Mouse (Mus musculus) C3H10T1/2 (cell line): Measurements from ENCODE around the gene Flt3l. TPM values are rescaled to one million over a fixed set of nuclear protein-coding genes. Genes with fewer than 3 reads are reported as not detected.

Experiments used
- polyA plus RNA-seq, 2 experiments: library from polyadenylated mRNA; unstranded; fragments of >200 nt; fragmentation: generic; extraction: Trizol; gene quantifications; one replicate each; pipeline ENCODE4 v1.2.1; 2012; ENCODE audit warnings: missing spikeins in 2 of 2

Flt3l gene
- polyA plus RNA-seq: 10 to 100 TPM in 1 of 2 experiments, 1 to 10 TPM in 1; 2.1 to 23.0 TPM

DNA sequence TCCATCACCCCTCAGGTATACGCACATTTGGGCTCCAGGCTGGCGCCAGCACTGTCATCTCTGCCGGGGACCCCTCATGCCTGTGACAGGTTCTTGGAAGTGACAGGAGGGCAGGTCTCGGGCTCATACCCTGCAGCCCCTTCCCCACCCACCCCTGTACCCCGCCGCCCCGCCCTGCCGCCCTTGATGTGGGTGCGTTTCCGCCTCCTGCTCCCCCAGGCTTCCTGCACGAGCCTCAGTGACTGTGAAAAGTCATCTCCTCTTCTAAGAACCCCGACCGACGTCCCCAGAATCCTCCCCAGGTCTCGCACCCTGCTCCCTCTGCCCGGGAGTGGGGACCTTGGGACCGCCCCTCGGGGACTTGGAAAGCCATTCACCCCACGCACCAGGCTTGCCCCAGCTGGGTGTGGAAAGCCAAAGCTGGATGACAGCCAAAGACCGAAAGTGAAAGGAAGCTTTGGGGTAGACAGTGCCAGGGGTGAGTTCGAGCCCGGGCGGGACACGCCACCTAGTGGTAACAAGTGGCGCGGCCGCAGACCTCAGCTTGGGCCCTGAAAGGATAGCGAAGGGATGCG is at the start of gene Flt3l, which contains the start of gene Gm45713:
Gene Flt3l, minus strand, starts transcription at position 440 of the 575 bp plus-strand sequence.
Gene Gm45713, minus strand, starts transcription at position 239 of the 575 bp plus-strand sequence.

DNA sequence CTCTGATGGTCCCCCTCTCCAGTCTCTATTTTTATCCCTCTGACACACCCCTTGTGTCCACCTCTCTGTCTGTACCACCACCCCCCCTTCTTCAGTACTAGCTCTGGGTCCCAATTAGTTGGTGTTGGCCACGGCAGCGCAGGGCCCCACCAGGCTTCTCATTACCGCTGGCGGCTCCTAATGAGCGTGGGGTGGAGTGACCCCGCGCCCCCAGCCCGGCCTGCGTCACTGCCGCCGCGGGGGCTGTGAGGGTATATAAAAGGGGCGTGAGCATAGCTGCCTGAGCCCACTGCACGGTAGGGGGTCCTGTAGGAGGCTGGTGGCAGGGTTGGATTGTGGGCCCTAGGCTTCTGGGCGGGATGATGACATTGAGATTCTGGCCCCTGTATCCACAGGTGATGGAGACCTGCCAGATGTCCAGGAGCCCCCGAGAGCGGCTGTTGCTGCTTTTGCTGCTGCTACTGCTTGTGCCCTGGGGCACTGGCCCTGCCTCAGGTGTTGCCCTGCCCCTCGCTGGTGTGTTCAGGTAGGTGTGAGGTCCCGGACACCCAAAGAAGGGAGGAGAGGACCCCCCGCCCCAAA is 44.8 kb upstream of the Flt3l start, which contains the start of gene Pth2:
Gene Pth2, plus strand, starts transcription at position 100 of the 582 bp plus-strand sequence.

DNA sequence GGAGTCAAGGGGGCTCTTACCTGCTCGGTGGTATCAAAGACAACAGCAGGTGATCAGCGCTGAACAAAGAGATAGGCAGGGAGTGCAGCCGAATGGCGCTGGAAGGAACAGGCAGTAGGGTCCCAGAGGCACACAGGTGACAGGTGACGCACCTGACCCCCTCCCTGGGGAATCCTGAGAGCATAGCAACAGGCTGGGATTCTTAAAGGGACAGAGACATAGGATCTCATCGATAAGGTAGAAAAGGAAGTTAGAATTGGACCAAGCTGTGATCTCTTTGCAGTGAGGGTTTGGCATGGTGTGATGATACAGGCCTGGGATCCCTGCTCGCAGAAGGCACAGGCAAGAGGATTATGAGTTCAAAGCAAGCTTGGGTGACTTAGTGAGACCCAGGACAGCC is 43.2 kb upstream of the Flt3l start, which contains the start of gene Gfy:
Gene Gfy, minus strand, starts transcription at position 101 of the 400 bp plus-strand sequence.

DNA sequence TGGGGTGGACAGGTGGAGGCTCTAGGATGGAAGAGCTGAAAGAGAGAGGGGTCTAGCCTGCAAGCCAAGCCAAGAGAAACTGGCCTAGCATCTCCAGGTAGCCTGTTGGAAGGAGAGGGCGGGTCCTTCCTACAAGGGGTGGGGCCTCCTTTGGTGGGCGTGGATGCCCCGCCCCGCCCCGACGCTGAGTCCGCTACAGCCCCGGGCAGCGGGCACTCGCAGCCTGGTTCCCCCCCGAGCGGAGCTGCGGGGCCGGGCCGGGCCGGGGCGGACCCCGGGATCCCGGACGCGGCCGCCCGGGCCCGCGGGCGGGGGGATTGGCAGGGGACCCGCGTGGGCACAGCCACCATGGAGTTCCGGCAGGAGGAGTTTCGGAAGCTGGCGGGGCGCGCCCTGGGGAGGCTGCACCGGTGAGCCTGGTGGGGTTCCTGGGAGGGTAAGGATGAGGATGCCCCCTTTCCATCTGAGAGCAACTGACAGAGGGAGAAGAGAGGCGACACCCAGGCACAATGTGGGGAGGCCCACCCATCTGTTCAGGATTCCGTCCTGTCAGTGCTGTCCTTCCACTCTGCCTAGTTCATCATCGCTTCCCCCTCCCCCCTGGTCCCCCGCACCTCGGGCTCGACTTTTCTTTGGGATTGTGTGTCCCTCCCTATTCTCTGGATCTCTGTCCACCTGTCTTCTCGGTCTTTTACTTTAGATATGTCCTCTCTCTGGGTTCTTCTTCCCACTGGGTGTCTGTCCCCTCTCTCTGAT is 27.7 kb upstream of the Flt3l start, which contains the start of gene Slc17a7:
Gene Slc17a7, plus strand, starts transcription at position 215 of the 756 bp plus-strand sequence.

DNA sequence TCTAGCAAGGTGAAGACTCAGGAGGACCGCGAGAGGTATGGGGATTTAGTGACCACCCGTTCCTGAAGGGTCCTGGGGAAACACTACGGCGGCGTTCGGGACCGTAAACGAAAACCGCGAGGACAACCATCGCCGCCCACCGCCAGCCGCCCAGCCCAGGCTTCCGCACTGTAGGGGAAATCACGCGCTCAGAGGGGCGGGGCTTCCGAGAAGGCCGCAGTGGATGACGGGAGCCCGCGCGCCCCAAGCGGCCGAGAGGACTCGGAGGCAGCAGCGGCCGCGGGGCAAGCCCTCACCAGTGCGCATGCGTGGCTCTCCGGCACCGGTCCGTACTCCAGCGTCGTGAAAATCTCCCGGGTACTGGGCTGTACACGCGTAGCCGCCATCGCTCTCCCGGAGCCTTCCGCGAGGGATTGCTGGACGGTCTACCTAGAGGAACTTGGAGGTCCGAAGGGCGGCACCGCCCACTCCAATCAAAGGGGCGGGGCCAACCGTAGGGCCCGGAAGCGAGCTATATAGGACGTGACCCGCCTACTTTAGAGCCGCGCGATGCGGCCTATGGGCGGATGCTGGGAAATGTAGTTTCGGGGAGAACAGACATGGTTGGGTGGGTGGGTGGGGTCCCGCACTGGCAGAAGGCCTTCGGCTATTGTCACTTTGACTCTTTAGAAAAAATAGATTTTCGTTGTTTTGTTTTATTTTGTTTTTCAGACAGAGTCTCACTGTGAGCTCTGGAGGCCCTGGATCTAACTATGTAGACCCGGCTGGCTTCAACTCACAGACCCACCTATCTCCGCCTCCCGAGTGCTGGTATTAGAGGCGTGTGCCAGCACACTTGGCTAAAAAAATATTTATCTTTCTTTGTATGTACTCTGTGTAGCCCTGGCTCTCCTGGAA is 18.1 kb upstream of the Flt3l start, which contains the start of the genes Pih1d1 and Aldh16a1:
Gene Pih1d1, plus strand, starts transcription at position 208 of the 897 bp plus-strand sequence.
Gene Aldh16a1, minus strand, starts transcription at position 489 of the 897 bp plus-strand sequence.

DNA sequence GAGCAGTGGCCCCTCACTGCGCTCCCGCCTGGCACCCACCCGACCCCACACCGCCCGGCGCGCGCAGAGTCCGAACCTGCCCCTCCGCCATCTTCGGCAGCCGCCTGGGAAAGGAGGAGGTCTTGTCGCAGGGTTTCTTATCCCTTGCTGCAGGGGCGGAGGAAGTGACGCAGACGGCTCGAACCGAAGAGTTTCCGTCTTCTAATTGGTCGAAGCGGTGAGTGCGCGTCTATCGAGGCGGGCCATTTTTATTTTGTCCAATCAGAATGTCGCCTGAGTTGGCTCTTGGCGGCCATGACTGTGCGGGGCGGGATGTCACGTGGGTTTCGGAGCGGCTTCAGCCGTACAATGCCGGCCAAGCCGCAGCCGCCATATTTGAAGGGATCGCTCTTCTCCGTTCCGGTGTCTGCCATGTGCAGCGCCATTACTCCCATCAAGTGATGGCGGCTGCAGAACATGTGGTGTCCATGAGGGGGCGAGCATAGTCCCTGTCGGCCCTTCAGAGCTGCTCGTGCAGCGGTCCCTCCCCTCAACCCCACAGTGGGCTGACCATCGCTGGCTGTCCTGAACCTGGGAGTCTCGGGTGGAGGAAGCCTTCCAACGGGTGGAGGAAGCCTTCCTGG is 7.5 kb downstream of the Flt3l start, which contains the start of gene Rpl13a:
Gene Rpl13a, minus strand, starts transcription at position 138 of the 623 bp plus-strand sequence.

DNA sequence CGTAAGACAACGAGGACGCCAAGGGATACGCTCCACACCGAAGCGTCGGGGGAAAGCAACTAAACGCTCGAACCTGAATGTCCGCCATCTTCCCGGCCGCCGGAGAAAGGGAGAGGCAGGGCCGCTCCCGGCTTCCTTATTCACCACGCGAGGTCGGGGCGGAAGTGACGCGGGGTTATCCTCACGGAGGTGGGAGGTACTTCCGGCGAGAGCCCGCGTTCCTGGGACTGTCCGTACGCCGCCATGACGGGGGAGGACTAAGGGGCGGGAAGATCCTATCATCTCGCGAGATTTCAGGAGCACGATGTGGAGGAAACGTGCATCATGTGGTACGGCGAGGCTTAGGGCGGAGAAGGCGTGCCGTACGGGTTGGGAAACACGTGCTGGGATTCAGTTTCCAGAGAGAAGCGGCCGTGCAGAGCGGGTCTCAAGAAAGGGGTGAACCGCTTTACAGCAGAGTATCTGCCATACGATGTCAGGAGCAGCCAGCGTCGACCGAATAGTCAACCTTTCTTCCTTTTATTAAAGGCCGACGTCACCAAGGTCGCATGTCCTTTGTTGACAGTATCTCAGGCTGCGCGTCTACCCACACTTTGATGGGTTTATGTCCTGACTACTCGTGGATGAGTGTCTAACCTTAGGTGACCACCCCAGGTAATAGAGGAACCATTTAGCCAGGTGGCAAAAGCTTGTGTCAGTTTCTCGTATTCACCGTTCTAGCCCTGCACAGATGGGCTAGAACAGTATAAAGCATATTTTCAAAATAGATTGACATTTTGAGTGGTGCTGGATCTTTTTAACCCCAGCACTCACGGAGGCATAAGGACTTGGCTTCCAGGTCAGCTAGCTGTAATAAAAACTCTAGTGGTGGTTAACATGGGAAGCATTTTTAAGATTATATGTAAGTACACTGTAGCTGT is 11.7 kb downstream of the Flt3l start, which contains the start of gene Rps11:
Gene Rps11, minus strand, starts transcription at position 216 of the 920 bp plus-strand sequence.

DNA sequence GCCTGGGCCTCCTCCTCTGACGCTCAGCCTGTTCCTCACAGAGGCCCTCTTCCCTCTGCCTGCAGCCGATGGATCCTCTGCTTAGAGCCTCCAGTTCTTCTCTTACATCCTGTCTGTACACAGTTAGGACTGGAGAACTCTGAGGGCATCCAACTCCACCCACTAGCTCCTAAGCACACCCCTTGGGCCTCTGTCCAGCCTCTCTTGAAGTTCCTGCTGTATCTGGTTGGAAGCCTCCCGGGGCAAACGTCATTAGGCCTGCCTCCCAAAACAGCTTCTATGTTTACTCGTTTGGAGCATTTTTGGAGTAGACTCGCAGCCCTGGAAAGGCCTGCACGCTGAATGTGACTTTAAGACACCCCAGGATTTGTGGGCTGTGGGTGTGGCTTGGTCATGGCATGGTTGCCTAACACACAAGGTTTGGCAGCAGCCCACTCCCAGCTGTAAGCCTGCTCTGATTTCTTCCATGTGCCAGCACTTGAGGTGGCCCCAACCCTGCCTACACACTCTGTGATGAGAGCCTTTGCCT is 32.5 kb downstream of the Flt3l start, which contains the start of gene Fcgrt:
Gene Fcgrt, minus strand, starts transcription at position 200 of the 529 bp plus-strand sequence.

DNA sequence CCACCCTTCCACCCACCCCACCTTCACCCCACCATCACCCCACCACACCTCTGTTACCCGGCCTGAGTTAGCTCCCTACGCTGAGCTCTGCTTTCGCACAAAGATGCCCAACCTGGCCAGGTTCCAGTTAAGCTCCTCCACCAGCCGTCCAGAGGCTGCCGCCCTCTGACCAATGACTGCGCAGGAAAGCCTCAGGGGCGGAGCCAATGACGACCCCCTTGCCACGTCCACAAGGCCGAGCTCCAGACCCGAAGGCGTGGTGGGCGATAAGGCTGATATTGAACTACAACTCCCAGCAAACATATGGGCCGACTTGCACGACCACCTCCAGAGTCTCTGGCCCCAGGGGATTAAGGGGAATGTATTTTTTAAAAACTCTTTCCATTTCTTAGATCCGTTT is 44.2 kb downstream of the Flt3l start, which contains the start of gene Rcn3:
Gene Rcn3, minus strand, starts transcription at position 174 of the 400 bp plus-strand sequence.

Other genes with a start within 250 kb of the Flt3l start
- 10 to 100 TPM; 52.4 to 67.0 TPM for gene Med25, start 243.7 kb downstream of the Flt3l start, polyA plus RNA-seq
- 10 to 100 TPM; 12.7 to 23.2 TPM for gene Fuz, start 240.4 kb downstream of the Flt3l start, polyA plus RNA-seq
- 10 to 100 TPM; 68.5 to 88.3 TPM for gene Ap2a1, start 206.9 kb downstream of the Flt3l start, polyA plus RNA-seq
- gene Tsks, start 193.2 kb downstream of the Flt3l start, polyA plus RNA-seq: under 1 TPM in 1 of 2 experiments, not detected in 1; 0.28 TPM
- gene Cpt1c, start 161.6 kb downstream of the Flt3l start, polyA plus RNA-seq: 10 to 100 TPM; 18.8 to 57.8 TPM
- 100 to 1,000 TPM; 400 to 521 TPM for gene Prmt1, start 149.9 kb downstream of the Flt3l start, polyA plus RNA-seq
- 10 to 100 TPM; 48.6 to 59.4 TPM for gene Irf3, start 138.8 kb downstream of the Flt3l start, polyA plus RNA-seq
- 10 to 100 TPM in 1 of 2 experiments, 1 to 10 TPM in 1; 7.7 to 25.0 TPM for gene Bcl2l12, start 137.7 kb downstream of the Flt3l start, polyA plus RNA-seq
- gene Scaf1, start 120.1 kb downstream of the Flt3l start, polyA plus RNA-seq: 10 to 100 TPM; 40.4 to 82.2 TPM
- 100 to 1,000 TPM; 124 to 245 TPM for gene Rras, start 118.5 kb downstream of the Flt3l start, polyA plus RNA-seq
- 10 to 100 TPM; 15.5 to 50.5 TPM for gene Prr12, start 83.6 kb downstream of the Flt3l start, polyA plus RNA-seq
- 10 to 100 TPM; 70.7 to 93.8 TPM for gene Nosip, start 74.0 kb downstream of the Flt3l start, polyA plus RNA-seq
- 10 to 100 TPM; 15.9 to 50.5 TPM for gene Prrg2, start 73.8 kb downstream of the Flt3l start, polyA plus RNA-seq
- 100 to 1,000 TPM in 1 of 2 experiments, 10 to 100 TPM in 1; 38.2 to 683 TPM for gene Rcn3, start 44.2 kb downstream of the Flt3l start, polyA plus RNA-seq
- 100 to 1,000 TPM in 1 of 2 experiments, 10 to 100 TPM in 1; 35.9 to 373 TPM for gene Fcgrt, start 32.6 kb downstream of the Flt3l start, polyA plus RNA-seq
- gene Rps11, start 12.0 kb downstream of the Flt3l start, polyA plus RNA-seq: 1,000 to 10,000 TPM; 3,371 to 8,325 TPM
- over 10,000 TPM in 1 of 2 experiments, 1,000 to 10,000 TPM in 1; 5,910 to 13,875 TPM for gene Rpl13a, start 7.7 kb downstream of the Flt3l start, polyA plus RNA-seq
- gene Gm45713, start 201 bp downstream of the Flt3l start, polyA plus RNA-seq: 1 to 10 TPM; 2.2 to 3.0 TPM
- 100 to 1,000 TPM; 244 to 448 TPM for gene Pih1d1, start 17.9 kb upstream of the Flt3l start, polyA plus RNA-seq
- gene Aldh16a1, start 18.2 kb upstream of the Flt3l start, polyA plus RNA-seq: 100 to 1,000 TPM in 1 of 2 experiments, 10 to 100 TPM in 1; 58.8 to 137 TPM
- under 1 TPM; 0.04 to 0.18 TPM for gene Slc17a7, start 27.5 kb upstream of the Flt3l start, polyA plus RNA-seq
- under 1 TPM; 0.04 to 0.48 TPM for gene Gfy, start 43.1 kb upstream of the Flt3l start, polyA plus RNA-seq
- gene Pth2, start 44.6 kb upstream of the Flt3l start, polyA plus RNA-seq: not detected
- 1 to 10 TPM in 1 of 2 experiments, under 1 TPM in 1; 0.71 to 4.3 TPM for gene Ccdc155, start 68.5 kb upstream of the Flt3l start, polyA plus RNA-seq
- under 1 TPM in 1 of 2 experiments, not detected in 1; 0.15 TPM for gene Dkkl1, start 75.7 kb upstream of the Flt3l start, polyA plus RNA-seq
- gene Tead2, start 79.3 kb upstream of the Flt3l start, polyA plus RNA-seq: 100 to 1,000 TPM in 1 of 2 experiments, 10 to 100 TPM in 1; 60.5 to 105 TPM
- under 1 TPM; 0.11 to 0.28 TPM for gene Cd37, start 102.7 kb upstream of the Flt3l start, polyA plus RNA-seq
- gene Slc6a16, start 104.7 kb upstream of the Flt3l start, polyA plus RNA-seq: not detected
- not detected for gene Slc6a21, start 141.1 kb upstream of the Flt3l start, polyA plus RNA-seq
- gene Trpm4, start 197.3 kb upstream of the Flt3l start, polyA plus RNA-seq: 10 to 100 TPM; 23.4 to 26.2 TPM
- gene Hrc, start 198.9 kb upstream of the Flt3l start, polyA plus RNA-seq: under 1 TPM; 0.02 to 0.06 TPM
- gene Ppfia3, start 230.6 kb upstream of the Flt3l start, polyA plus RNA-seq: 1 to 10 TPM; 1.1 to 2.1 TPM
- gene Lin7b, start 234.2 kb upstream of the Flt3l start, polyA plus RNA-seq: 1 to 10 TPM in 1 of 2 experiments, under 1 TPM in 1; 0.23 to 1.8 TPM